Mouse (Mus musculus): ENCODE results near the gene Wdr1.
"Not testable (repeated sequence)": the region's sequence is repeated elsewhere in the genome, so short reads cannot be mapped to it uniquely, and the experiment has no call there.

- TF ChIP-seq CTCF, EP300 (IDR thresholded peaks at IDR 0.05): not testable (repeated sequence)
Observed at GRCm38 (mm10) chr5:38608219-38608618, 45.2 kb upstream of the Wdr1 start.

Measured in lung, postnatal 0 days (tissue).